Mouse (Mus musculus) heart, postnatal 25 days (tissue): ENCODE measurements at regions not wholly inside any gene's neighbourhood (a gene's known extent, or its start where the extent isn't known, plus 50 kb on each side); places are given as distances from the start of the nearest gene placed in this dataset.

ENCODE experiments used
- DNase-seq: peaks from one replicate; pipeline ENCODE4 v3.0.0; 2022; ENCODE audit warnings: low spot score
- intact Hi-C: fragments of 180-260 bp; cut with DNase I; formaldehyde crosslinking; loops from one replicate; pipeline ENCODE4 v1.15.1; 2025

DNA sequence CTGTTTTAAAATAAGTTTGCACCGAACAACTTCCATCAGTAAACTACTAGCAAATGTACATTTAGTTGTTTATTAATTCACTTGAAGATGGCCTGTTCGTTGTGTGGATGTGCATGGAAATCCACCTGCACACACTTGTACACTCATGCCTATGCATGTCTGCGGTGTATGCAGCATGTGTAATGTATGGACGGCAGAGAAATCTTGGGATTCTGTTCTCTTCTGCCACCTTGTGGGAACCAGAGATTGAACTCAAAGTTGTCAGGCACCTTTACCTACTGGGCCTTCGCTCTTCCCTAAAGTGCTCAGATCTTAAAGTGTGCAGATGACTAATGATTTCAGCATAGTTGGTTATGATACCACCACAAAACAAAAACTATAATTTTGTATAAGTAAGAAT is 137.4 kb downstream of the Kitl start:
- intact Hi-C loops: loop anchor here (5.0 to 10.0 kb wide), 4 partner anchors 71 to 511 kb away; partner anchors contain the start of gene Kitl
- no peak for DNase-seq

DNA sequence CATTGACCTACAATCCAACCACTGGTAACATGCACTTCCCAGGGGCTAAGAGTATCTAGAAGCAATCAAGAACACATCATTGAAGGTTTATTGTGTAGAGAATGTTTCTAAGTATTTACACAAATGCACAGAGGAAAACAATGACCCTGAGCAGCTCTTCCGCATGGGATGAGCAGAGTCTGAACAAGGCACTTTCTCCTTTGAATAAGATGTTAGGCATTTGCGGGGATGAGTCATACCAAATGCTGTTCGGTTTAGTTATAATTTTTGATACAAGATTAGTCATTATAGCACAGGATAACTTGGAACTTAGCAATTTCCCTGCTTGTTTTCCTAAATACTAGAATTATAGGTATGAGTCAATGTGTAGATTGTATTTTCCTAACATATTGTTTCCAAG is 137.9 kb downstream of the Kitl start:
- DNase-seq: no peak
- intact Hi-C loops: loop anchor here (5.0 to 10.0 kb wide), 4 partner anchors 71 to 511 kb away; partner anchors contain the start of gene Kitl

DNA sequence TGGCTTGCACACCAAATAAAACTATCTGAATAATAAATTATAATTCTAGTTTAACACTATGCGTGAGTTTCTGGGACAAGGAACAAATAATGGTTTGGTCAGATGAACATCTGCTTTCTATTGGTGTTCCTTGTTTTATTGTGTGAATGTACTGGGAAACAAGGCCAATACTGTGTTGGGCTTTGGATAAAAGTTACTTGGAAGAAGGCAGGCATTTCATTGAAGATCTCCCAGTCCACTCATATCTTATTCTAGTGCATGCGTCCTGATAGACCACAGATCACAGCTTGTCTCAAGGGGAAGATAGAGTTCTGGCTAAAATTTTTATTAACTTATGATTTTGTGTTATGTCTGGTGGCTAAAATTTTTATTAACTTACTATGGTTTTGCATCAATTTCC is 140.1 kb downstream of the Kitl start:
- no peak for DNase-seq
- intact Hi-C loops: loop anchor here (5.0 to 10.0 kb wide), 2 partner anchors 203 to 321 kb away; no protein-coding TSS in a partner anchor

DNA sequence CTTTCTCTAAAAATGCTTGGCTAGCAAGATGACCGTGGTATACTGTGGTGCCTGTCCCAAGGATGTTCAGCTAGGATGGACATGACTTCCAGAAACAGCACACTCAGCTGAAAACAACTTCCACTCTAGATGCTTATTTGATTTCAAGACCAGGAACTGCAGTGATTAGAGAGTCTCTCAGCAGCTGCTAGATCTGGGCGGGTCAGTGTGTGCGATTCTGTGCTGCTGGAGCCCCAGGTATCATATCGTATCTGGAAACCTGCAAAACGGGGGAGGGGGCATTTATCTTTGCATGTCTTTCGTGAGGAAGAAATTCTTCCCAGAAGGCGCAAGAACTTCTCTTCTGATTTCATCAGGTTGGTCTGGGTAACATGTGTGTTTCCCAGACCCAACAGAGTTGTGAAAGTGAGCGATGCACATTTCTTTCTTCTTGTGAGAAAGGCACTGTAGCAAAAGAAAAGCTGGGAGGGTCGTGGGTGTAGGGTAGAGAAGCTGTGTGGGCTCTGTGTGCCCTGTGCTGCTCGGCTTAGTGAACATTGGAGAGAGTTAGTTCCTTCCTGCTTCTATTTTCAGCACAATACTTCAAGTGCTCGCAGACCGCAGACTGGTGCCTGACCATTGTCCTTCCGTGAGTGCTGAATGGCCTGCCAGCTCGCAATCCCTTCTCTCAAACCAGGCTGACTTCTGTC is 144.6 kb downstream of the Kitl start:
- peak; percentile 19 for DNase-seq
- intact Hi-C loops: loop anchor here (5.0 to 10.0 kb wide), 3 partner anchors 208 to 405 kb away; partner anchors contain the start of gene Csl

DNA sequence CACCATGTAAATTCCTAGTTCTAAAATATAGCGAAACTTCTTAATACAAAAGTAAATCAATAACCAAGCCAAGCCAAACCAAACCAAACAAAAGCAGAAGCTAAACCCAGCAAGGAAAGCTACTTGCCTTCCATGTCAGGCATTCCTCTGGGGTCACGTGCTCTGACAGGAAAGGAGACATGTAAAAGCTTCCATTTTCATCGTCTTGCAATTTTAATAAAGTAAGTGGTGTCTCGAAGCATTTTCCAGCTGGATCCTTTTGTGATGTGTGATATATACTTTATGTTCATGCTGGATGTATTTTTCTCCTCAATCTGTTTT is 145.1 kb downstream of the Kitl start:
- no peak for DNase-seq
- intact Hi-C loops: loop anchor here (10.0 kb wide), 1 partner anchor 406 kb away; the partner anchor contains the start of gene Csl

DNA sequence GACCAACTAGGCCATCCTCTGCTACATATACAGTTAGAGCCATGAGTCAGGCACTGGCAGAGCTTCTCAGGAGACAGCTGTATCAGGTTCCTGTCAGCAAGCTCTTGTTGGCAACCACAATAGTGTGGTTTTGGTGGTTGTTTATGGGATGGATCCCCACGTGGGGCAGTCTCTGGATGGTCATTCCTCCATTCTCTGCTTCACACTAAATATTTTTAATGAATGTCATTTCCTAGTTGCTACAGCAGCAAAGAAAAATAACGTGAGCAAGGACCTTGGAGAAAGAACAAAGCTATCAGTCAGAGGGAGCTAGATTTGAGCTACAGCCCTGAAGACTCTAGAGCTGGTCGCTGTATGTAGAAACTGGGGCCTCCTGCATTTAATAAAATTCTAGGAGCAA is 145.7 kb downstream of the Kitl start:
- intact Hi-C loops: loop anchor here (10.0 kb wide), 1 partner anchor 406 kb away; the partner anchor contains the start of gene Csl
- DNase-seq: no peak

DNA sequence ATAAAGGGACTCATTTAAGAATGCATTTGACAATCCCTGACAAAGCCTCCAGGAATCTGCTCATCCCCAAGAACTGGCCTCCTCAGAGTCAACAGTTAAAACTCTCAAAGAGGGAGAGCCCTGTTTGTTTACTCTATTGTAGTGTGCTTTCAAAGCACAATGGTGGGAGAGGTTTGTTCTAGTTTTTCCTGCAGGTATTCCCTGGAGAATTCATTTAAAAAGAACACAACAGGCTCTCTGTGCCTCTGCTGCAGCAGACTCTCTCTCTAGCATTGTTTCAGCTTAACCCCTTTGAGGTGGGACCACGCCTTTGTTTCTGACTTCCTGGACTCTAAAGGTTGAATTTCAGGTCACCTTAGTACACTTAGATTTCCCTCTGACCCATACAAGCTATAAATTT is 149.1 kb downstream of the Kitl start:
- DNase-seq: no peak
- intact Hi-C loops: loop anchor here (10.0 kb wide), 1 partner anchor 410 kb away; the partner anchor contains the start of gene Csl

DNA sequence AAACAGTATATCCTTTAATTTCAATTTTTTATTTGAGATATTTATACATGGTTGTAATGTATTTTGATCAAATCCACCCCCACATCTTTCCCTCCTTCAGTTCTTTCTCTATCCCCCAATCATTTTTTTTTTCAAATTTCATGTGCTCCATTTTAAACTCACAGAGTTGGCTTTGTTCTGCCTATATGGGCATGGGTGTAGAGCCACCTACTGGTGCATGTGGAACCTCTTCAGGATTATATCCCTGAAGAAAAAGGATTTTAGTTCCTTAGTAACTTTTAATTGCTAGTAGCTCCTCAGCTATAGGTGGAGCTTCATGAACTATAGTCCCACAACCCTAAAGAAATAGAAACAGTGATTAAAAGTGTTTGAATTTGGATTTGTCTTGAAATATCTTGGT is 155.4 kb downstream of the Kitl start:
- intact Hi-C loops: loop anchor here (2.0 to 5.0 kb wide), 2 partner anchors 329 to 530 kb away; no protein-coding TSS in a partner anchor
- DNase-seq: no peak

DNA sequence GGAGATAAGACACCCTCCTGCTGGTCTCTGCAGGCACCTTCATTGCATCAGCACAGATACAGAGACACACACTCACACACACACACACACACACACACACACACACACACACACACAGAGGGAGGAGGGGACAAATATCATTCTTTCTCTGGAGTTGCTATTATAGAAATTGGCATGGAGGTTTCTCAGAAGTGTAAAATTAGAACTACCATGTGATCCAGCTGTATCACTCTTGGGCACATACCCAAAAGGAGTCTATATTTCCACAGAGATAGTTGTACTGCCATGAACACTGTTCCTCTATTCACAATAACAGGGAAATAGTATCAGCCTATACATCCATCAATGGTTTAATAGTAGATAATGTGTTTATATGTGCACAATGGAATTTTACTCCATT is 137.8 kb upstream of the Gm4301 start:
- intact Hi-C loops: no loop called here
- no peak for DNase-seq

DNA sequence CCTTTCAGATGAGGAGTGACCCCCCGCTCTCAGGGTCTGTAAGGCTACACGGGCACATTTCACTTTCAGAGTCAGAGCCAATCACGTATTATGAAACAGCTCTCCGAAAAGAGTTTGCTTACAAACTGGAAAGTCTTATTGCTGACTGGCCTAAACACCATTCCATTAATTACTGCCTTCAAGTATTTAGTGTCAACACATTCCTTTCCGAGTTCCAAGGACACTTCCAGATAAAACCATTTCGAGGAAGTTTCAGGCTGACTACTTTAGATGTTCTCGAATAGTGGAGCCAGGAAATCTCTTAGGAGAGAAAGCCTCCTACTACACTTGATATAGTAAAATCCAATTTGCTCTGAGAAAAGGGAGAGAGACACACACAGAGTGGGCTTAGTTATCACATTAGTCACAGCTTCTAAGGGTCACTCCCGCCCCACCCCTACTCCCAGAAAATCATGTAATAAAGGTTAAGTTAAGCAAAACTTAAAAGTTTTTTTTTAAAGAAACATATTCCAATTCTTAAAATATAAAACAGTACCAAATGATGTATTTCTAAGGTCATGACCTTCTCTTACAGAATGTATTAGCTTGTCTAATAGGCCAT is 136.3 kb upstream of the Gm4301 start:
- intact Hi-C loops: no loop called here
- DNase-seq: no peak

DNA sequence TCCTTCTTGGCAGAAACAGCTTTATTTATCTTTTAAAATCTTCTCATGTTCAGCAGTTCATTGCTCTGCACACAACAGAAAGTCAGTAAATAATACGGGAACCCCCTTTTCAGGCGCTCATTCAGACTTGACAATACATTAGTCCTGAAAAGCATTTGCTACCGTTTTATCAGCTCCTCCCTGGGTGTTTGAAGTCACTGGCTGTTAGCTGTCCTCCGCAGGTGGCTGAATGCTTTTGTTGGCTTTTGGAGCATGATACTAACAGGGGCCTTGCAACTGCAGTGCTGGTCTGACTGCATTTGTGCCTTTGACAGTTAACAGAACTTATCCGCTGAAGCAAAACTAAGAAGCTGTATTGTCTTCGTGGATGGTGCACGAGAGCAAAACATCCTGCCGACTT is 135.0 kb upstream of the Gm4301 start:
- no peak for DNase-seq
- intact Hi-C loops: no loop called here

DNA sequence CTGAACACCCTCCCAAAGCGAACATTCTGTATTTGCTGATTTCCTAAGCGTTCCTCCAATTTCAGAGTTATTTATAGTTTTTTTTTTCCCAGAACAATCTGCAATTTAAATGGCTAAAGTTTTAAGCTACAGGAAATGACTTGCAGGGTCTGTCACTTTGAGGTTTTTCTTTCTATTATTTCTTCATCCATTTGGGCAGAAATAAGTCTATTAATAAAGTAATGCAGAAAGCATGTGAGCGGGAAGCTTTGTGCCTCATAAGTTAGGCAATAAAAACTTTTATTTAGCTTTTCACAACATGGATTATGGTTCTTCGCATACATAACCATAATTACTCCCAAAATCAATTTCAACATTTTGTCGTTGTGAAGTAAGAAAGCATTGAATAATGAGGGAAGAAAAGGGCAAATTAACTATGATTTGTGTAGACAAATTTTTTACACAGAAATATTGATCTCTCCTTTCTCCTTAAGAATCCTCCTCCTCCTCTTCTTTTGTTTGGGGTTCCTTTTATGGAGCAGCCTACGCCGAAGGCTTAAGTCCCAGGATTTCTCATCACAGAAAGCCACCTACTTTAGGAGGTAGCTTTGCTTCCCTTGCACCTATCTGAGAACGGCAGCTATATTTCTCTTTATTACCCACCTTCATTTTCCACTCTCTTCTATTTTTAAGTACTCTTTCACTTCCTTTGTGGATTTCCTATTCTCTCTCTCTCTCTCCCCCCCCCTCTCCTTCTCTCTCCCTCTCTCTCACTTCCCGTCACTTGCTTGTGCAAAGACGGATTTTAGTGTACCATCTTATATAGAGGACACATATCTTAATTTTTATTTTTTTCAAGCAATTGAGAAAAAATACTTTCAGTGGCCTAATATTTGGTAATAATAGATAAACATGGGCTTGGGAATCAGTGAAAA is 128.6 kb upstream of the Gm4301 start:
- intact Hi-C loops: no loop called here
- DNase-seq: no peak

DNA sequence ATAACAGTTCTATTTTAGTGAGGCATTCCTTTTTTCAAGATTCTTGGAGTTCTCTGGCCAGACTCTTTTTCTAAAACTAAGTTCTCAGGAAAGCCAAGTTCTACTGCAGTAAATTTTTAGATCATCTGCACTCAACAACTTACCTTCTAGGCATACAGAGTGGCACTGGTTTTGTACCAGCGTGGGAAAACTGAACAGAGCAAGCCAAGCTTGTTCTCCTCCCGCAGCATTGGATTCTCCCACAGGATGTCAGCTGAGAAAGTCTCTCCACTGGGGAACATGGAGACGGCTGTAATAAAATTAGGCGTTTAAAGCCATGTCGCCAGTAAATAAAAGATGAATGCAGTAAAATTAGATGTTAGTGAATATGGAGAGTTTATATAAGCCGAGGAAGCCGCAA is 124.8 kb upstream of the Gm4301 start:
- no peak for DNase-seq
- intact Hi-C loops: no loop called here

DNA sequence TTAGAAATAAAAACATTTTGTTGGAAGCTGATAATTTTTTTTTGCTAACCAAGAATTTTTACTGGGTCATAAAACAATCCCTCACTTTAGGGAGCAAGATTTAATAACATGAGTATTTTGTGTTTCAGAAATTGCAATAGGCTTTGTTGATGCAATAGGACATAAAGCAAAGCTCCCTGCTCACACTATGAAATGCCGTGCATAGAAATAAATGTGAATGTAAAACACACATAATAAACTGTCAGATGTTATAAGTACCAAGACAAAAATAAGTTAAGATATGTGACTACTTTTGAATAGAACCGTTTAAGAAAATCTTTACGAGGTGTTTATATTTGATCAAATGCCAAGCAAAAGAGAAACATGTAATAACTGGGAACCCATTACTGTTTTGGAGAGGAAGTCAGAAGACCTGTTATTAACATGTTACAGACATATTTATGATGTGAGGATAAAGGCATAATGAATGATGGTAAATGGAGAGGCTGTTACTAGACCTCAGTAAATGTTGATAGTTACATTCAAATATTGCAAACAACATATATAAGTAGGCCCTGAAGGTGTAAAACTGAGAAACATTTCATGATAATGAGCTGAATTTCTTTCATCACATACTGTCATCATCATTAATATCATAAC is 110.9 kb upstream of the Gm4301 start:
- intact Hi-C loops: no loop called here
- no peak for DNase-seq

DNA sequence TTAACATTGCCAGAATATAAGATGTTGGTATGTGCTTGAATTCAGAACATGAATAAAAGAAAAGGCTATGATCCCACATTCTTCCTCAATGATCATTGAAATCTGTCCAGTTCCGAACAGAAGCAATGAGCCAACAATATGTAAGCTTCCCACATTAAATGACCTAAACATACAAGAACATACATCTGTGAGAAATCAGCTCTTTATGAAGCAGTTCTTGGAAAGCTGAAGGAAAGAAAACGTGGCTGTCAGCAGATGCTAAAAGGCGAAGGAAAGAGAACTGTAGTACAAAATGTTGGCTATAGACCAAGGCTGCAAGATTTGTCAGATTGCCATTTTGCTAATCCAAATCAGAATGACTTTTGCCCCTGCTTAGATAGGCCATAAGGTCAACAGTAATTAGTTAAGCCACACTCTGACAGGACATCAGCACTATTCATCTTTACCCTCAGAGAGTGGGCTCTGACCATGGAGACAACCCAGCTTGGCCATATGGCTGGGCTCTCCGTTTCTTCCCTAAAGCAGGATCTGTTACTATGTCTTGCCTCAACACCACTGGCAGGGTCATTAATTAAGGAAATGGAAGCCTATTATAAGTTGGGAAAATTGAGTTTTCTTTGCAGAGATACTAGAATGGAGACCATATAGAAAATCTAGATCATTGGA is 76.1 kb upstream of the Gm4301 start:
- intact Hi-C loops: no loop called here
- DNase-seq: no peak

DNA sequence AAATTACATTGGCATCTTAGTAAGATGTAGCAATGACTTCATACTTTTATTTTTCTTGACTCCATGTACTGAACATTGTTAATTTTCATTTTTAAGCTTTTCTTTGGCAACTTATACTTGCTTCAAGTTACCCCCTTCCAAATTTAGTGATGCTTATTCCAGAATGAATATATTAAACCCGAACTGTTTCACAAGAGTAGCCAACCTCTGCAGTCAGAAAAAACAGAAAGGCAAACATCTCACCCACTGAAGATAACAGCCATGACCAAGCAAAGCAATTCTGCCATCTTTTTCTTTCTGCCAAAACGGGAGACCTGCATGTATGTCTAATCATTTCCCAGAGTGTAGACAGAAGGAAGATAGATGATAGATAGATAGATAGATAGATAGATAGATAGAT is 72.0 kb upstream of the Gm4301 start:
- DNase-seq: no peak
- intact Hi-C loops: no loop called here

DNA sequence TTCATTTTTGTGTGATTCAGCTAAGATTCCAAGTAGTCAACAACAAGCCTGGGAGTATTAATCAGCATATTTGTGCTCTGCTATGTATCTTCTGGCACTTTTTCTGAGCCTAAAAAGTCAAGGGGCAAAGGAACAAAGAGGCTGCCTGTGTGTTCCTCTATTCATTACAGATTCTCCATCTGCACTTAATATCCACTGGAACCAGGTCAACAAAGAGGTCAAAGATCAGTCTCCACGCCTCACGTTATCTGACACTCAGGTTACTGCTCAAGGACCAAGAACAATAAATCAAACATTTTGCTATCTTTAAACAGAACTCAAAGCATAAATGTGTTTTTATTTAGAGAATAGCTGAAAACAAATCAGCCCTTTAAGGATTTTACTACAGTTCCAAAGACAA is 71.4 kb upstream of the Gm4301 start:
- intact Hi-C loops: no loop called here
- no peak for DNase-seq

DNA sequence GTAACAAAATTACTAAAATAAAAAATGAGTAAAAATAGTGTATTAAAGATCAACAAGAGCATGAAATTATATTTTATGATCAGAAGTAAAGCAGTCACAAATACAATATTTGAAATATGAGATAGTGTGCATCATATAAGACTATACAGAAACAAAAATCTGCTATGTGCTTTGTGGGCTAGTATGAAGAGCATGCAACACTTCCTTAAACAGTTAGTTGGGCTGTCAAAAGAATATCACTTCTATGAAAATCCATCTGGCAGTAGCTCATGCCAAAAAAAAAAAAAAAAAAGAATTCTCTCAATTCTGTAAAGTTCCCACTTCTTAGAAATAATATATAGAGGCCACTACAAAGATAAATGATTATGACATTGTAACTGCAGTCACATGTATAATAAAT is 53.0 kb upstream of the Gm4301 start:
- DNase-seq: no peak
- intact Hi-C loops: no loop called here
